Mouse (Mus musculus) testis, adult 2 months (tissue): ENCODE measurements around the gene Kcnd3.

Experiments
- CTCF ChIP-seq: fragments of 200-500 bp; IDR thresholded peaks from 2 replicates; pipeline ENCODE4 v1.5.1; 2012; ENCODE audit warnings: low read depth, mild to moderate bottlenecking, inconsistent platforms, low read length, moderate library complexity; ENCODE audit not compliant: control insufficient read depth, insufficient read depth, insufficient replicate concordance
- POLR2A ChIP-seq: fragments of 200-500 bp; IDR thresholded peaks from 2 replicates; pipeline ENCODE4 v1.6.1; 2012; ENCODE audit warnings: low read depth, mild to moderate bottlenecking, inconsistent platforms, low read length, moderate library complexity; ENCODE audit not compliant: control insufficient read depth

DNA sequence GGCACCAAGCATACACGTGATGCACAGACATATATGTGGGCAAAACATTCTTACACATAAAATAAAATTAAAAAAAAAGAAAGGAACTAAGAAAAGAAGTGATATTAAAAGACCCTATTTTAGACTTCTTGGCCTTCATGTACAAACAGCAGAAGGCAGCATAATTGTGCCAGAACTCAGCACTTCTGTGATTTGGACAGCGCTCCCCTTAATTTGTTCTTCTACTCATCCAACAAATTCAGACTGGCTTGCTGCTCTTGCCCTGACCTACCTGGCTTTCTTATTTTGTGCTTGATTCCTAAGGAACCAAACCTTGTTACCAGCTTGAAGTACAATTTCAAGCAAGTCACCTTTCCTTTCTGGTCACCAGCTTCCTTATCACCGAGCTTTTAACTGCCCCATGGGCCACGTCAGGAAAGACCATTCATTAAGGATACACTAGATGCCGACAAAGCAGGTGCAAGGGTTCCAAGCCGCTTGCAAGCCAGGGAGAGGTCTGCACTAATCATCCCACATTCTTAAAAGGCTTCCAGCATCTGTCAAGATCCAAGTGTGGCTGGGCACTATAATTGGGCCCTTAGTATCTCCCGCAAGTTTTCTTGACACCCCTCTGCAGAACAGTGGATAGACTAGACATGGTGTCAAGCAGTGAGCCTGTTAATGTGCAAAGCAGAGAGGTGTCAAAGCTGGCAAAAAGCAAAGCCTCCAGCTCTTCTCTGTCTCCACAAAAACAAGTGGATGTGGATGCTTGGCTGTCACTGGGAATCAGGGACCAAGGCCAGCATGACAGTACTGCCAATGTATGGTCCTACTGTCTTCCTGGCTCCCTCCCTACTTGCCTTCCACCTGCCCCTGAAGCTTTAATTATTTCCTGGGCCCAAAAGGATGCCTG lies 159.6 kb downstream of the Kcnd3 start:
- TF ChIP-seq CTCF, result no peak
- no peak for TF ChIP-seq POLR2A
